Mouse (Mus musculus): ENCODE results near the gene Prkar1b.

Gene Prkar1b

DNA sequence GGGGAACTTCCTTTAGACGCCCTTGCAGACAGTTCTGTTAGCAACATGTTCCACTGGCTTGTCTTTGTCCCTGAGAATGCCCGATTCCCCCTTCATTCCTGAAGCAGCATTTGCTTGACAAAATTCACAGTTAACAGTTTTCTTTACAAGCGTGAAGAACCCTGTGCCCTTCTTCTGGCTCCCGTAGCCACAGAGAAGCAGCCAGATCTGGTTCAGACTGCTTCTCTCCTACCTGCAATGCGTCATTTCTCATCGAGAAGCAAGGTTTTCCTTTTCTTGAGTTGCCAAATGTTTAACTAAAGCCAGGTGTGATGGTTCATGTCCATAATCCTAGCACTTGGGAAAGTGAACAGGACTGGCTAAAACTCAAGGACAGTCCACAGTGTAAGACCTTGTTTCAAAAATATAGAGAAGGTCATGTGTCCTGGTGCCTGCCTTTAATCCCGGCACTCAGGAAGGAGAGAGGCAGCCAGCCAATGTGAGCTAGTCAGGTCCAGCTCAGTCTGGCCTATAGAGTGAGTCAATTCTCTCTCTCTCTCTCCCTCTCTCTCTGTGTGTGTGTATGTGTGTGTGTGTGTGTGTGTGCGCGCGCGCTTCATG lies 3.2 kb downstream of the Prkar1b start:
- 70% methylated on average over 11 of the region's 11 CpGs for WGBS

DNA sequence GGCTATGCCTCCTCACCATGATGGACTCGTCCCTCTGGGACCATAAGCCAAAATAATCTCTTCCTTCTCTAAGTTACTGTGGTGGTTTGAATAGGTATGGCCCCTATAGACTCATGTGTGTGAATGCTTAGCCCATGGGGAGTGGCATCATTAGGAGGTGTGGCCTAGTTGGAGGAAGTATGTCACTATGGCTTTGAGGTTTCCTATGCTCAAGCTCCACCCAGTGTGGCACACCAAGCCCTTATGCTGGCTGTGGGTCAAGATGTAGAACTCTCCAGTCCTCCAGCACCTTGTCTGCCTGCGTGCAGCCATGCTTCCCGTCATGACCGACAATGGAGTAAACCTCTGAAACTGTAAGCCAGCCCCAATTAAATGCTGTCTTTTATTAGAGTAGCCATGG lies 4.1 kb downstream of the Prkar1b start:
- 91% methylated on average over 4 of the region's 4 CpGs for WGBS

DNA sequence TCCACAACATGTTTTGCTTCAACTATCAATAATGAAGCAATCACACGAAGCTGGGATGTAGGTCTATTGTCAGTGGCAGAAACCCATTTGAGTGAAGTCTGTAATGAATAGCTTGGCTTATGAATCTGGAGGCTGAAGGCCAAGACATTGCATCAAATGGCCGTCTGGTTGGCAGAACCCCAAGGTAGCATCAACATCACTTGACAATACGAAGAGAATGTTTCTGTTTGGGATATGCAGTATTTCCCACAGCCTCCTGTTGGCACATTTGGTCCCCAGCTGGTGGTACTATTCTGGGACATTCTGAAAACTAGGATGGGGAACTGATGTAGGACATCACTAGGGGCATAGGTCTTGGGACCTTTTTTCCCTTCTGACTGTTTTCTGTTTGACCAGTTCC lies 5.9 kb downstream of the Prkar1b start:
- WGBS = 45% methylated on average over 3 of the region's 3 CpGs

DNA sequence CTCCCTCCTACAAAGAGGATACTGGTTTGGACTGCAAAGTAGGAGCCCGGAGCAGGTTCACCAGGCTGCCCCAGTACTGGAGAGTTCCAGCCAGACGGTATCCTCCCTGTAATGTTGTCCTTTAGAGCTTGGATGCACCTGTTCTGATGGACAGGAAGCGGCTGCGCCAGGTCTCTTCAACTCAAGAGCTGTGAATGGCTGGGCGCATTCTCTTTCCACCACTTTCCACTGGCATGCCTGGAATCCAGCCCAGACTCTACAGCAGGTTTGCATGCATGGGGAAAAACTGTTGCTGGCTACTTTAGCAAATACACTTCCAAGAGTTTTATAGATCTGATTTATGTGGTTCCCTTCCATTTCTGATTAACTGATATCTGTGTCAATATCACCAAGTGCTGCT lies 8.5 kb downstream of the Prkar1b start:
- 36% methylated on average over 5 of the region's 5 CpGs for WGBS

GRCm38 (mm10) chr5:139140589-139140988 lies 9.2 kb downstream of the Prkar1b start:
- WGBS = 67% methylated on average over 9 of the region's 9 CpGs

- 83% methylated on average over 8 of the region's 8 CpGs for WGBS
Observed at GRCm38 (mm10) chr5:139138926-139139472, 10.8 kb downstream of the Prkar1b start.

DNA sequence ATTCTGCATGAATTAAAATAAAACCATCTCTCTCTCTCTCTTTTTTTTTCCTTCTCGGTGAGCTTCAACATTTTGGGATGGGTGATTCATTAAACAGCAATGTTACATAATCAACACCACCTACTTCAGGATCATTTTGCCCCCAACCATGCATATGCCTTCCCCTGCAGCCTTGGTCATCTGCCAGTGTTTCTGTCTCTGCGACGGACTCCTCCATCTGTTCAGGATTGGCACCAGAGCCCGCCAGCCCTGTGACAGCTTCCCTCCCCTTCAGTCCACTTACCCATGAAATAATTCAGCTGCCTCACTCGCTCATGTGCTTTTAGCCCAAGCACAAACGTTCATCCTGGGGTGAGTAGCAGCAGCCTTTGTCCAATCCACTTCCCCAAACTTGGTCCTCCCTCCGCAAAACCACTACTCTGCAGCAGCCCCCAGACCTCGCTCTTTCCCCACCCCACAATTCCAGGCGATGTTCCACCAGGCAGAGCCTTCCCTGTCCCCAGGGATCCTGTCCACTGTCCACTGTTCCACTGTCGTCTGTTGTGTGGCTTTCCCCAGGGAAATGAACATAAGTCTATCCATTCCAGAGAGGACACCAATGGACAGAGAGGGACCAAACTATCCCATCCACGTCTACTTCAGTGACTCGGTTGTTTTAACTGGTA lies 11.4 kb downstream of the Prkar1b start:
- WGBS = 32% methylated on average over 12 of the region's 12 CpGs

GRCm38 (mm10) chr5:139137176-139137575 lies 12.6 kb downstream of the Prkar1b start:
- 86% methylated on average over 6 of the region's 6 CpGs for WGBS

GRCm38 (mm10) chr5:139136341-139136740 lies 13.5 kb downstream of the Prkar1b start:
- 21% methylated on average over 1 of the region's 1 CpGs for WGBS

- 65% methylated on average over 8 of the region's 8 CpGs for WGBS
Observed at GRCm38 (mm10) chr5:139134501-139134900, 15.3 kb downstream of the Prkar1b start.

DNA sequence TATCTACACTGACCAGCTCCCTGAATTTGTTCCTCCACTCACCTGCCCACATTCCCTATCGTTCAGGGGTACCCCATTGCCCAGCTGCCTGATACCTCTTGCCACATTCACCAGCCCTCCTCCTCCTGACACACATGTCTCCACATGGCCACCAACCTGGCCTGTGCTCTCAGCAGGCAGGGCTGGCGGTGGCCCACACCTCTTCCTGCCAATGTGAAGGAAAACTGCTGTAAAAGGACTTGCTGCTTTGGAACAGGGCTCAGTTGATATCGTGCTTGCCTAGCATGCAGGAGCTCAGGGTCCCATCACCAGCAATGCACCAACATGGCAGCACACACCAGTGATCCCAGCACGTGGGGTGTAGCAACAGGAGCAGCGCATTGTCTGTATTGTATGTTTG lies 19.4 kb downstream of the Prkar1b start:
- 65% methylated on average over 5 of the region's 5 CpGs for WGBS

DNA sequence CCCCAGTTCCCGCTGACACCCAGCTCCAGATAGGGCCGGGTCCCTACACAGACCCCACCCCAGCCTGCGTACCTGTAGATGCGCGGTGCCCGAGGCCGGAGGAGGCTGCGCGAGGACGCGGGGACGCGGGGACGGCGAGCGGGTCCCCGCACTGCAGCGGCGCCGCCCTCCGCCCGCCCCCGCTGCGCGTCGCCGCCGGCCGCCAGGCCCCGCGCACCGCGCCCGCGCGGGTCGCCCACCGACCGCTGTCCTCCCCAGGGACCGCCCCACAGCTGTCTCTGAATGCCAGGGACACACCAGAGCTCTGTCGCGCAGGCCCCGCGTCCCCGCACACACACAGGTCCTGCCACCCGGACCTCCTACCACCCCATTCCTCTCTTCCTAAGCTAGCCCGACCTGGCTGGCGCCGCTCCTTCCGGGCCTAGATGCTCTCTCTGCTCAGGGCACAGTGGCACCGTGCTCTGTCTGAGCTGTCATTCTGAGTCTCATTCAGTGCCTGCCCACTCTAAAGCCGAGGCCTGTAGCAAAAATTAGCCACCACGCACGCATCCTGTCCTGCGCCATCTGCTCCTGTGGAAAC lies 20.1 kb downstream of the Prkar1b start:
- 3% methylated on average over 51 of the region's 55 CpGs for WGBS

DNA sequence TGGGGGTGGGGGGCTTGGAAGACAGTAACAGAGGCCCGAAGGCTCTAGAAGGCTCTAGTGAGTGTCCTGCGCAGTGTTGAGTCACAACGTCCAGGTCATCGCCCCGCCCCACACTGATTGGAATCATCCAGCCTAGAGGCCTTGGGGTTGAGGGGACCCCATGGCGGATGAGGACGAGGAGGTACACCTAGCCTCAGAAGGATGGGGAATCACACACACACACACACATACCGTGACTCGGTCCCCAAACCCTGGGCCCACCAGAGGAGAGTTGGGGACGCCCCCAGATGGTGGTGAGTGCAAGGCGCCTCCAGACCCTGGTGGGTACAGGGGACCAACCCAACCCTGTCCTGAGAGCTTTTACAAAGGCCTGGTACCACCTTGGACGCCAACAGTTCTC lies 20.7 kb downstream of the Prkar1b start:
- WGBS = 13% methylated on average over 12 of the region's 12 CpGs

DNA sequence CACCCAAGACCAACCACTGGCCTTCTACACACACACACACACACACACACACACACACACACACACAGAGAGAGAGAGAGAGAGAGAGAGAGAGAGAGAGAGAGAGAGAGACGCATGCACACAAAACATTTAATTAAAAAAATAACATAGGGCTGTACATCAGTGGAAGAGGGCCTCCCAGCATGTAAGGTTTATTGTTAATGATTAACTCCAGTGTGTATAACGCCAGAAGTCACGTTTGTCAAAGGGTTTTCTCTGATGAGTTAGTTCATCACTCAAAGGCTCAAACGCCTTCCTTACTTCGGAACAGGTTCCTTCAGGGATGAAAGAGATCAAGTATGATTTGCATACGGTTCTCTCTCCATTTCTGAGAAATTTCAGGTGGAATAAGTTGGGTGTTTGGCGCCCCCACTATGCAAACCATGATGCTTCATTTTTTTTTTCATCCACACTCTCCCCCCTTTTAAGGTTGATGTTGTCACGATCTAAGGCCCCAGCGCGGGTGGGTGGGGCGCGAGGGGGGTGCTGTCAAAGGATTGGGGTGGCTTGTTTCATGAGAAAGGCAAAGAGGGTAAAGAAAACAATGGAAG lies 21.2 kb downstream of the Prkar1b start:
- 34% methylated on average over 12 of the region's 12 CpGs for WGBS

- WGBS = 82% methylated on average over 3 of the region's 3 CpGs
Observed at GRCm38 (mm10) chr5:139125717-139126116, 24.1 kb downstream of the Prkar1b start.

DNA sequence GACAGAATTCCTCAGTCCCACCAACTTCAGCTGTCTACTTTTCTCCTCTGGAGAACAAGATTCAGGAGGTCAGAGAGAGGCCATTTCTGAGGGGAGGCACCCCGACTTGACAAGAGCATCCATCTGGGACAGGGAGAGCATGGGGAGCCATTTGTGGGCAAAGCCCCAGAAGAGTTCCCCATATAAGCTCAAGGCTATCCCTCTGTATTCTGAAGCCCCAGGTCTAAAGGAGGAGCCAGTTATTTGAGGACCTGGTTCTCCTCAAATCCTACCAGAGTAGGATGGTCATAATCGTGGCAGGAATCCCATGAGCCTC lies 30.9 kb downstream of the Prkar1b start:
- WGBS = 58% methylated on average over 2 of the region's 2 CpGs

DNA sequence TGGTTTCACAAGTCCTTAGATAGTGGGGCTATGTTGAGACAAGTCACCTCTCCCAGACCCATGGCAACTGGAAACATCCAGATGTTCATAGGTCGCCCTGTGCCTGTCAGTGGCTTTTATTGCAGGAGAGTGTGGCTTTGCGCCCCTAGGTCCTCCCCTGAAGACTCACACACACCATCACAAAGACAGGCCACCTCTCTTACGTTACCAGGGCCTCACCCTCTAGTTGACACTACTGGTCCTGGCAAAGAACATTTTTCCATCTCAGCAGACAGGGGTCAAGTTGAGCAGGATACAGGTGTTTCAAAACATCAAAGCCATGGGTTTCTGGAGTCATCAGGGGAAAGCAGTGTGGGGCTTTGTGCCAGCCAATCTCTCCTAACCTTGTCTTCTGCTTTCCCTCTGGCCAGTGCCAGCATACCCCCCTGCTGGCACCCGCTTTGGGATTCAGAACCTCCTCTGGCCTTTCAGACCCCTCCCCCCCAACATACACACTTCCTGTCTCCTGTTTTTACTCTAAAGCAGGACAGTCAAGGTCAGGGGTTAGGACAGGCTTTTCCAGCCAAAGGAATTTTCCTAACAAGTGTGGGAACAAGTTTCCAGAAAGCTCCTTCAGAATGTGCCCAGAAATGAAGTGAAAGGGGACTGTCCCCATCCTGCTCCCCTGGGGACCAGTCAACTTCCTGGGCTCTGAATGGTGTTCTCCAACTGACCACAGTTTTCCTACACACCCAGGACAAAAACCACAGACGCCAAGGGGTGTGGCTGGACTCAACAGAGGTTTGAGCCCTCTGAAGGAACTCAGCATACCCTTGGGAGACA lies 31.5 kb downstream of the Prkar1b start:
- WGBS = 80% methylated on average over 5 of the region's 5 CpGs

DNA sequence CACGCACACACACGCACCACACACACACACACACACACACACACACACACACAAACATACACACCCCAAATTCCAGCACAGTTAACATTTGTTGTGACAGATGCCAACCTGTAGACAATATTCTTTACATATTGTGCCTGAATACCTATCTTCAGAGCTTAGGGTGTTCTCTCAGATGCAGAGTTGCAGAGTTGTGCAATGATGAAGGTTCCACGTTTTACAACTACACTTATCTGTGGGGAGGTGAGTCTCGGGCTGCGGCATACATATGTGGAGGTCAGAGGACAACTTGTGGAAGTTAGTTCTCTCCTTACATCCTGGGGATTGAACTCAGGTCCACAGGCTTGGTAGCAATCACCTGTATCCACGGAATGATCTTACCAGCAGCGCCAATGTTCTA lies 34.3 kb downstream of the Prkar1b start:
- WGBS = 95% methylated on average over 7 of the region's 7 CpGs

DNA sequence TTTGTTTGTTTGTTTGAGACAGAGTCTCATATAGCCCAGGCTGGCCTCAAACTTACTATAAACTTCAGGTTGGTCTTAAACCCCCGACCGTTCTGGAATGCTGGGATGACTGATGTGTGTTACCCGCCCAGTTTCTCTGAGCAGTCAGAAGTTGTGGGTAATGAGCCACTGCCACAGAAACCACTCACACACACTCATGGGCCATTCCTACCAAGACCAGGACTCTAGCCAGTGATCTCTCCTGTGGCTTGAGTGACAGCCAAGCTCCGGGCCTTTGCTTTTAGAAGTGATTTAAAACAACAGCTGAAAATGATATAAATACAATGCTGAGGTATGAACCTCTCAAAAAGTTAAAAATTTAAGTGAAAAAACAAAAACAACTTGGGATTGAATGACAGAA lies 34.9 kb downstream of the Prkar1b start:
- 75% methylated on average over 4 of the region's 4 CpGs for WGBS

- 28% methylated on average over 9 of the region's 9 CpGs for WGBS
Observed at GRCm38 (mm10) chr5:139112418-139112817, 37.4 kb downstream of the Prkar1b start.

DNA sequence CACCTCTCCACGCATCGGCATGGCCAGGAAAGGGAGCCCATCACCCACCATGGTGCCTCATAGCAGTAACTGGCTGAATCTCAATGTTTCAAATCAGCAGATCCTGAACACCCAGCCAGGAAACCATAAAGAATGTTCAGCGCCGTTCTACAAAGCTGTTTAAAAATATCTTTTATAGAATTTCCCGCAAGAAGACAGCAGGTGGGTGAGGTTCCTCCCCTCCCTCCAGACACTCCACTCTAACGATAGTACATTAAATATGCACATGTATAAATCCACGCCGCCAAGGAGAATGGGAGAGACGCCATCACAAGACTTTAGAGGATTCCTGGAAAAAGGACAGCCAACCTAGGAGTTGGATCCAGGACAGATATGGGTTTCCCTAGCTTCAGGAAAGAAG lies 37.8 kb downstream of the Prkar1b start:
- 27% methylated on average over 9 of the region's 9 CpGs for WGBS

All from cerebral cortex, adult 2 months (tissue).